Mouse (Mus musculus) MEL (cell line): Measurements from ENCODE around the gene Klhdc9. TPM values are rescaled to one million over a fixed set of nuclear protein-coding genes. Genes with fewer than 3 reads are reported as not detected.

Experiments used
- DNase-seq: peaks from one replicate; pipeline ENCODE4 v3.0.0; 2011; ENCODE audit warnings: low read depth, low spot score
- H3K27ac ChIP-seq: 2 replicates; pipeline ENCODE4 v1.5.1; 2012; ENCODE audit warnings: low read depth, mild to moderate bottlenecking, control low read depth, low read length, moderate library complexity; ENCODE audit not compliant: control insufficient read depth
- H3K27me3 ChIP-seq, 2 experiments: fragments of 150-350 bp in 1 of 2; sonication (generic) in 1 of 2; 2 replicates each; pipeline ENCODE4 v1.6.1; 2012; ENCODE audit warnings: low read length in 2 of 2, mild to moderate bottlenecking in 2 of 2, improper control_type of control experiment in 1 of 2, moderate library complexity in 1 of 2; ENCODE audit not compliant: insufficient read depth in 2 of 2, control insufficient read depth in 1 of 2
- H3K36me3 ChIP-seq, 2 experiments: 2 replicates each; pipeline ENCODE4 v1.6.1; 2012 to 2014; ENCODE audit warnings: low read length in 2 of 2, improper control_type of control experiment in 1 of 2, inconsistent platforms in 1 of 2, mild to moderate bottlenecking in 1 of 2; ENCODE audit not compliant: insufficient read depth in 2 of 2, control insufficient read depth in 1 of 2
- H3K4me1 ChIP-seq, 2 experiments: fragments of 150-350 bp in 1 of 2; sonication (generic) in 1 of 2; 2 replicates each; pipeline ENCODE4 v1.6.1; 2012; ENCODE audit warnings: low read length in 2 of 2, improper control_type of control experiment in 1 of 2, mild to moderate bottlenecking in 1 of 2; ENCODE audit not compliant: insufficient read depth in 2 of 2, control insufficient read depth in 1 of 2
- H3K4me3 ChIP-seq, 2 experiments: fragments of 150-350 bp in 1 of 2; sonication (generic) in 1 of 2; 2 replicates each; pipeline ENCODE4 v1.5.1; 2012; ENCODE audit warnings: low read depth in 2 of 2, low read length in 2 of 2, mild to moderate bottlenecking in 2 of 2, moderate library complexity in 2 of 2, control low read depth in 1 of 2, improper control_type of control experiment in 1 of 2; ENCODE audit not compliant: control insufficient read depth in 1 of 2, insufficient read depth in 1 of 2
- H3K79me2 ChIP-seq: 2 replicates; pipeline ENCODE4 v1.6.1; 2012; ENCODE audit warnings: mild to moderate bottlenecking, low read length, moderate library complexity; ENCODE audit not compliant: control insufficient read depth, poor library complexity, insufficient read depth
- H3K9ac ChIP-seq: 2 replicates; pipeline ENCODE4 v1.6.1; 2012; ENCODE audit warnings: low read depth, mild to moderate bottlenecking, control low read depth, low read length, moderate library complexity; ENCODE audit not compliant: control insufficient read depth, poor library complexity, severe bottlenecking
- H3K9me3 ChIP-seq: fragments of 150-350 bp; sonication (generic); replicated peaks from 2 replicates; pipeline ENCODE4 v1.6.1; 2012; ENCODE audit warnings: mild to moderate bottlenecking, low read length, improper control_type of control experiment, moderate library complexity; ENCODE audit not compliant: insufficient read depth
- CHD2 ChIP-seq: IDR thresholded peaks from 2 replicates; pipeline ENCODE4 v1.6.1; 2011; ENCODE audit warnings: low read length, improper control_type of control experiment
- CTCF ChIP-seq, 3 experiments: IDR thresholded peaks in 2 of 3; conservative IDR thresholded peaks in 1 of 3; 2 replicates each; pipeline ENCODE4 v1.5.1; 2011 to 2012; ENCODE audit warnings: low read length in 3 of 3, low read depth in 2 of 3, mild to moderate bottlenecking in 2 of 3, improper control_type of control experiment in 1 of 3, inconsistent platforms in 1 of 3, mixed read lengths in 1 of 3, moderate library complexity in 1 of 3; ENCODE audit not compliant: control insufficient read depth in 1 of 3, insufficient read depth in 1 of 3, poor library complexity in 1 of 3, severe bottlenecking in 1 of 3
- ELF1 ChIP-seq: IDR thresholded peaks from 2 replicates; pipeline ENCODE4 v1.6.1; 2014; ENCODE audit warnings: low read depth, mild to moderate bottlenecking, inconsistent platforms, low read length, improper control_type of control experiment, moderate library complexity
- EP300 ChIP-seq, 2 experiments: IDR thresholded peaks; 2 replicates each; pipeline ENCODE4 v1.6.1; 2011; ENCODE audit warnings: improper control_type of control experiment in 2 of 2, low read length in 2 of 2, low read depth in 1 of 2, mild to moderate bottlenecking in 1 of 2
- GATA1 ChIP-seq: IDR thresholded peaks from 2 replicates; pipeline ENCODE4 v1.6.1; 2011; ENCODE audit warnings: low read depth, low read length, improper control_type of control experiment
- HCFC1 ChIP-seq: IDR thresholded peaks from 2 replicates; pipeline ENCODE4 v1.6.1; 2012; ENCODE audit warnings: low read depth, mild to moderate bottlenecking, inconsistent platforms, low read length, improper control_type of control experiment, moderate library complexity
- MAFK ChIP-seq: IDR thresholded peaks from 2 replicates; pipeline ENCODE4 v1.6.1; 2011; ENCODE audit warnings: low read depth, mild to moderate bottlenecking, low read length, improper control_type of control experiment, borderline replicate concordance
- MAZ ChIP-seq: IDR thresholded peaks from 2 replicates; pipeline ENCODE4 v1.6.1; 2012; ENCODE audit warnings: low read depth, mild to moderate bottlenecking, inconsistent platforms, low read length, improper control_type of control experiment
- MEF2A ChIP-seq: IDR thresholded peaks from 2 replicates; pipeline ENCODE4 v1.6.1; 2014; ENCODE audit warnings: low read depth, mild to moderate bottlenecking, inconsistent platforms, low read length, improper control_type of control experiment; ENCODE audit not compliant: poor library complexity, insufficient replicate concordance, severe bottlenecking; ENCODE audit errors: extremely low read depth
- MXI1 ChIP-seq: IDR thresholded peaks from 2 replicates; pipeline ENCODE4 v1.6.1; 2011; ENCODE audit warnings: mild to moderate bottlenecking, low read depth, low read length, improper control_type of control experiment
- MYC ChIP-seq: IDR thresholded peaks from 2 replicates; pipeline ENCODE4 v1.6.1; 2011; ENCODE audit warnings: low read depth, mild to moderate bottlenecking, low read length, improper control_type of control experiment, moderate library complexity
- NRF1 ChIP-seq: IDR thresholded peaks from 2 replicates; pipeline ENCODE4 v1.6.1; 2014; ENCODE audit warnings: low read depth, mild to moderate bottlenecking, inconsistent platforms, low read length, improper control_type of control experiment, moderate library complexity; ENCODE audit not compliant: poor library complexity, insufficient read depth, severe bottlenecking
- POLR2A ChIP-seq, 2 experiments: IDR thresholded peaks; 2 replicates each; pipeline ENCODE4 v1.6.1; 2011 to 2012; ENCODE audit warnings: low read length in 2 of 2, mild to moderate bottlenecking in 2 of 2, control low read depth in 1 of 2, improper control_type of control experiment in 1 of 2, low read depth in 1 of 2, moderate library complexity in 1 of 2; ENCODE audit not compliant: control insufficient read depth in 1 of 2, insufficient read depth in 1 of 2, poor library complexity in 1 of 2
- TAL1 ChIP-seq: IDR thresholded peaks from 2 replicates; pipeline ENCODE4 v1.6.1; 2012; ENCODE audit warnings: mild to moderate bottlenecking, inconsistent platforms, low read length, moderate library complexity, mixed read lengths
- TBP ChIP-seq: IDR thresholded peaks from 2 replicates; pipeline ENCODE4 v1.8.0; 2011; ENCODE audit warnings: low read depth, low read length, improper control_type of control experiment
- ZKSCAN1 ChIP-seq: IDR thresholded peaks from 2 replicates; pipeline ENCODE4 v1.6.1; 2012; ENCODE audit warnings: low read depth, mild to moderate bottlenecking, inconsistent platforms, low read length, improper control_type of control experiment, moderate library complexity
- ZMIZ1 ChIP-seq: IDR thresholded peaks from 2 replicates; pipeline ENCODE4 v1.6.1; 2012; ENCODE audit warnings: low read depth, mild to moderate bottlenecking, inconsistent platforms, low read length, improper control_type of control experiment, moderate library complexity
- polyA plus RNA-seq, 2 experiments: library from polyadenylated mRNA; stranded (reverse) in 1 of 2; unstranded in 1 of 2; fragments of >175 nt in 1 of 2; fragments of >200 nt in 1 of 2; gene quantifications; 2 replicates each; pipeline versions ENCODE4 v1.2.1 to v1.2.4; 2012; ENCODE audit warnings: low replicate concordance in 2 of 2, low read depth in 1 of 2; ENCODE audit not compliant: insufficient read length in 2 of 2, insufficient read depth in 1 of 2, missing spikeins in 1 of 2
- total RNA-seq: library from RNA; depleted of rRNA; stranded (reverse); fragments of 300-350 nt; gene quantifications from 2 replicates; pipeline ENCODE4 v1.2.3, GENCODE M21; 2012

Gene Klhdc9
- total and polyA plus RNA-seq, 3 experiments = 0.08 TPM; not detected in 2

DNA sequence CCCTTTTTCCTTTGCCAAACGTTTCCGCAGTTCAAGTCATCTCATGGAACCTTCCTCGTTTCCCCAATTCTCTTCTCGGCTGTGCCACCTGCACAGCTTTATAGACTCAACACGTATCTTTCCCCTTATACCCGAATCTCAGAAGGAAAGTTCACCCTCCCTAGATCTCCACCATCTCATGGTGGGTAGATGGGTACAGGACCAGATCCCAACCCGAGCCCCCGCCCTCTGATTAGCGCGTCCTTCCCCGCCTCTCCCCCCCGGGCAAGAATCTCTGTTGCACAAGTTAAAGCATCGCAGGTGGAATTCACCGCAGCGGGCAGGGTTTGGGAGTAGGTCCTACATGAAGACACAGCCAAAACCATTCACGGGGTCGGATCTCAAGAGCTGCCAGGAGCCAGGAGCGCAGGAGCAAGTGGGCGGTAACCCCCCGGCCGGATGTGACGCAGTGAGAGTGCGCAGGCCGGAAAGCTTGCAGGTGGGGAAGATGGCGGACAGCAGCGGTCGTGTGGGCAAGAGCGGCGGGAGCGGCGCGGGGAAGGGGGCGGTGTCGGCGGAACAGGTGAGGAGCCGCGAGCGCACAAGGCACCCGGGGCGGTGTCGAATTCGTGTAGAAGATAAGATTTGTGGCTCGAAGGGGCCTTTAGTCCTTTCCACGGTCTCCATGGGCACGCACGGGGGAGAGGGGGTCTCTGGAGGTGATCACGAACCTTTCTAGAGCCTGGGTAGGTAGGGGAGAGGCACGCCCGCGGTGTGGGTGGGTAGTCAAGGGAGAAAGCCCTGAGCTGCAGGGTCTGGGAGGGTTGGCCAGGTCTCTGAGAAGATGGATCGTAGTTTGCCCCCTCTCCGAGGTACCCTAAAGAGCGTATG is 15.1 kb downstream of the Klhdc9 start, which contains the start of the genes Nit1 and Pfdn2 (continued):
- TF ChIP-seq TAL1 (no peak), EP300 (IDR thresholded peaks at IDR 0.05; ENCODE audit: low read depth in 1 of 2, low read length in 2 of 2) (peak in 1 of 2 experiments; percentile 32; a peak in 2 of 4 replicates), MEF2A (no peak), CHD2 (no peak)

DNA sequence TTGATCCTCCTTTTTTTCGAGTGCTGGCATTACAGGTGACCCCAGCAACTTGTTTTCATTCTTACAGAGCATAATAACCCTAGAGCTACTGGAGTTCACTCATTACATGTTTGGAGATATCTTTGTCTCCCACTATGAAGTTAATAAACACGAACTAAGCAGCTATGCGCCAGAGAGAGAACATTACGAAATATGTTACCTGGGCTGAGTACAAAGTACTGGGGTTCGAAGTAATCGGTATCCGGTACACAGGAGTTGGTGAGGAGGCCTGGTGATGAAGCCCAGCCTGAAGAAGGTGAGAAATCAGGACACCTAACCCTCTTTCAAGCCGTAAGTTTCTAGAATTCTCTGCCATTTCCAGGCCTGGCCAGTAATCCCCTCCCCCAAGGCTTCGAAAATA is 15.9 kb downstream of the Klhdc9 start:
- no peak for DNase-seq
- Histone ChIP-seq H3K9ac (peak overlapping the region; percentile 96), H3K9me3 (no peaks in the 10 kb centered on the region), H3K4me3 (peak overlapping the region; percentile 89 to 99), H3K4me1 (peaks cover 6 to 15% of the 10 kb centered on the region in 2 experiments; a peak in 3 of 4 replicates), H3K27me3 (no peaks in the 10 kb centered on the region), H3K27ac (peak overlapping the region; percentile 77), H3K36me3 (peaks cover 10 to 20% of the 10 kb centered on the region in 2 experiments), H3K79me2 (peaks cover 41% of the 10 kb centered on the region)
- TF ChIP-seq ZKSCAN1 (no peak), TAL1 (no peak), POLR2A (IDR thresholded peaks at IDR 0.05; ENCODE audit: control insufficient read depth in 1 of 2, insufficient read depth in 1 of 2, low read depth in 1 of 2, low read length in 2 of 2, poor library complexity in 1 of 2) (no peak), MXI1 (no peak), CTCF (IDR thresholded peaks at IDR 0.05 in 2 of 3, conservative IDR thresholded peaks at IDR 0.05 in 1 of 3; ENCODE audit: control insufficient read depth in 1 of 3, insufficient read depth in 1 of 3, low read depth in 2 of 3, low read length in 3 of 3, poor library complexity in 1 of 3, severe bottlenecking in 1 of 3) (no peak), MYC (no peak), ELF1 (no peak), TBP (no peak), GATA1 (no peak), HCFC1 (no peak)

- Histone ChIP-seq H3K27me3 (no peaks in the 10 kb centered on the region), H3K36me3 (peaks cover 12 to 20% of the 10 kb centered on the region in 2 experiments), H3K27ac (no peak overlapping the region), H3K4me3 (peak overlapping the region in 1 of 2 experiments; percentile 99; a peak in 2 of 4 replicates), H3K9me3 (no peaks in the 10 kb centered on the region), H3K4me1 (peaks cover 6 to 15% of the 10 kb centered on the region in 2 experiments; a peak in 3 of 4 replicates), H3K9ac (peak overlapping the region; percentile 96), H3K79me2 (peaks cover 36% of the 10 kb centered on the region)
- TF ChIP-seq MAZ (no peak), TAL1 (no peak), ELF1 (no peak), MXI1 (no peak), CTCF (IDR thresholded peaks at IDR 0.05 in 2 of 3, conservative IDR thresholded peaks at IDR 0.05 in 1 of 3; ENCODE audit: control insufficient read depth in 1 of 3, insufficient read depth in 1 of 3, low read depth in 2 of 3, low read length in 3 of 3, poor library complexity in 1 of 3, severe bottlenecking in 1 of 3) (no peak), ZMIZ1 (no peak), MAFK (no peak), NRF1 (no peak)
- DNase-seq = peak; percentile 65
These were observed 16.5 kb downstream of the Klhdc9 start for GRCm38 (mm10) chr1:171343922-171344677.
